Mouse (Mus musculus): ENCODE measurements at regions not wholly inside any gene's neighbourhood (a gene's known extent, or its start where the extent isn't known, plus 50 kb on each side); places are given as distances from the start of the nearest gene placed in this dataset.

GRCm38 (mm10) chr10:119024425-119024824 lies 154.4 kb upstream of the Dyrk2 start:
- no peak for DNase-seq (ENCODE audit: low read depth, low spot score)
- Histone ChIP-seq H3K27ac (ENCODE audit: insufficient read depth, low read depth, low read length, poor library complexity, severe bottlenecking) (no peak overlapping the region), H3K9ac (ENCODE audit: insufficient read depth, low read depth, low read length, poor library complexity, severe bottlenecking) (no peak overlapping the region), H3K4me3 (ENCODE audit: insufficient read depth in 1 of 2, low read depth in 1 of 2, low read length in 2 of 2, poor library complexity in 1 of 2, severe bottlenecking in 1 of 2) (no peak overlapping the region), H3K36me3 (ENCODE audit: control insufficient read depth, insufficient read depth, low read length, poor library complexity, severe bottlenecking) (no peaks in the 10 kb centered on the region), H3K4me1 (ENCODE audit: control insufficient read depth in 2 of 2, insufficient read depth in 2 of 2, low read length in 2 of 2, poor library complexity in 1 of 2) (no peaks in the 10 kb centered on the region), H3K9me3 (ENCODE audit: control insufficient read depth, insufficient read depth, low read depth, low read length) (no peaks in the 10 kb centered on the region)
- TF ChIP-seq ZC3H11A (IDR thresholded peaks at IDR 0.05; ENCODE audit: borderline replicate concordance, low read depth, low read length) = no peak
- TF ChIP-seq ZNF384 (IDR thresholded peaks at IDR 0.05; ENCODE audit: low read depth, low read length) = no peak
- no peak for TF ChIP-seq HCFC1 (IDR thresholded peaks at IDR 0.05; ENCODE audit: borderline replicate concordance, insufficient read depth, low read length)
- in situ Hi-C loops (cut with MboI; ENCODE audit: low sequenced_read_pairs in 2 of 2, unreplicated experiment in 2 of 2) = no loop called here

DNA sequence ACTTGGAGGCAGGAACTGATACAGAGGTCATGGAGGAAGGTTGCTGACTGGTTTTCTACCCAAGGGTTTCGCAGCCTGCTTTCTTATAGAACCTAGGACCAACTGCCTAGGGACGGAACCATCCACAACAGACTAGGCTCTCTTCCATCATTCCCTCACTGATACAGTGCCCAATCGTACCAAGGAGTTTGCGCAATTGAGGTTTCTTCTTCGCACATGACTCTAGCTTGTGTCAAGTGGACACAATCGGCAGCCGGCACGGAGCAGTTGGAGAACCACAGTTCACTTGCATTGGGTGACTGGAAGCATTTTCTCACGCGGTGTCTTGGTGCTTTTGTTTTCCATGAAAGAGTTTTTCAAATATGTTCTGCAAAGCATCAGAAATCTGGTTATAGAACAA lies 149.1 kb upstream of the Dyrk2 start:
- Histone ChIP-seq H3K36me3 (ENCODE audit: control insufficient read depth, insufficient read depth, low read length, poor library complexity, severe bottlenecking) (no peaks in the 10 kb centered on the region), H3K4me3 (ENCODE audit: insufficient read depth in 1 of 2, low read depth in 1 of 2, low read length in 2 of 2, poor library complexity in 1 of 2, severe bottlenecking in 1 of 2) (no peak overlapping the region), H3K9me3 (ENCODE audit: control insufficient read depth, insufficient read depth, low read depth, low read length) (no peaks in the 10 kb centered on the region), H3K4me1 (ENCODE audit: control insufficient read depth in 2 of 2, insufficient read depth in 2 of 2, low read length in 2 of 2, poor library complexity in 1 of 2) (no peaks in the 10 kb centered on the region), H3K27ac (ENCODE audit: insufficient read depth, low read depth, low read length, poor library complexity, severe bottlenecking) (no peak overlapping the region), H3K9ac (ENCODE audit: insufficient read depth, low read depth, low read length, poor library complexity, severe bottlenecking) (no peak overlapping the region)
- no peak for DNase-seq (ENCODE audit: low read depth, low spot score)
- TF ChIP-seq ZC3H11A (IDR thresholded peaks at IDR 0.05; ENCODE audit: borderline replicate concordance, low read depth, low read length) (no peak), HCFC1 (IDR thresholded peaks at IDR 0.05; ENCODE audit: borderline replicate concordance, insufficient read depth, low read length) (no peak), CHD2 (IDR thresholded peaks at IDR 0.05; ENCODE audit: low read depth, low read length) (no peak), MAFK (IDR thresholded peaks at IDR 0.05; ENCODE audit: insufficient read depth, low read depth, low read length) (no peak), ZNF384 (IDR thresholded peaks at IDR 0.05; ENCODE audit: low read depth, low read length) (no peak)
- in situ Hi-C loops (cut with MboI; ENCODE audit: low sequenced_read_pairs in 2 of 2, unreplicated experiment in 2 of 2) = no loop called here

- H3K9ac ChIP-seq (ENCODE audit: insufficient read depth, low read depth, low read length, poor library complexity, severe bottlenecking) = no peak overlapping the region
- H3K36me3 ChIP-seq (ENCODE audit: control insufficient read depth, insufficient read depth, low read length, poor library complexity, severe bottlenecking) = no peaks in the 10 kb centered on the region
- no peak for DNase-seq (ENCODE audit: low read depth, low spot score)
- no peak overlapping the region for H3K27ac ChIP-seq (ENCODE audit: insufficient read depth, low read depth, low read length, poor library complexity, severe bottlenecking)
- no peak for TF ChIP-seq HCFC1 (IDR thresholded peaks at IDR 0.05; ENCODE audit: borderline replicate concordance, insufficient read depth, low read length)
- TF ChIP-seq ZC3H11A (IDR thresholded peaks at IDR 0.05; ENCODE audit: borderline replicate concordance, low read depth, low read length) = no peak
- TF ChIP-seq MAFK (IDR thresholded peaks at IDR 0.05; ENCODE audit: insufficient read depth, low read depth, low read length) = no peak
- TF ChIP-seq ZNF384 (IDR thresholded peaks at IDR 0.05; ENCODE audit: low read depth, low read length) = no peak
- no peak for TF ChIP-seq CHD2 (IDR thresholded peaks at IDR 0.05; ENCODE audit: low read depth, low read length)
- H3K4me3 ChIP-seq (ENCODE audit: insufficient read depth in 1 of 2, low read depth in 1 of 2, low read length in 2 of 2, poor library complexity in 1 of 2, severe bottlenecking in 1 of 2) = no peak overlapping the region
- no peaks in the 10 kb centered on the region for H3K9me3 ChIP-seq (ENCODE audit: control insufficient read depth, insufficient read depth, low read depth, low read length)
- in situ Hi-C loops (cut with MboI; ENCODE audit: low sequenced_read_pairs in 2 of 2, unreplicated experiment in 2 of 2) = no loop called here
- no peaks in the 10 kb centered on the region for H3K4me1 ChIP-seq (ENCODE audit: control insufficient read depth in 2 of 2, insufficient read depth in 2 of 2, low read length in 2 of 2, poor library complexity in 1 of 2)
These were observed 148.5 kb upstream of the Dyrk2 start for GRCm38 (mm10) chr10:119018490-119018889.

DNA sequence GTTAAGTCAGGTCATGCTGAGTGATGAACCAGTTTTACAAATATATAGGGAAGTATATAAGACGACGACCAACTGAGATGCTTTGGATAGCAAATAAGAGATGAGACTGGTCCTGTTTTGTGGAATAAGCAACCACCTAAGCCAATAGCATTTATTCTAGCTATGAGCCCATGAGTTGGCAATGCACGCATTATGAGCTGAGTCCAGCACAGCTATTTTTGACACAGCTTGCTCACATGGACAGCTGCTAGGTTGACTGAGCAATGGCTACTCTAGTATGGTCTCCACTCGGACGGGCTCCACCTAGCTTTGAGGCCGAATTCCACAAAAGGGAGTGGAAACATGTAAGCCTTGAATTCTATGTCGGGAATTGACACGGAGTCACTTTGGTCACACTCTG lies 146.1 kb upstream of the Dyrk2 start:
- DNase-seq (ENCODE audit: low read depth, low spot score) = no peak
- Histone ChIP-seq H3K9ac (ENCODE audit: insufficient read depth, low read depth, low read length, poor library complexity, severe bottlenecking) (no peak overlapping the region), H3K4me3 (ENCODE audit: insufficient read depth in 1 of 2, low read depth in 1 of 2, low read length in 2 of 2, poor library complexity in 1 of 2, severe bottlenecking in 1 of 2) (no peak overlapping the region), H3K9me3 (ENCODE audit: control insufficient read depth, insufficient read depth, low read depth, low read length) (no peaks in the 10 kb centered on the region), H3K27ac (ENCODE audit: insufficient read depth, low read depth, low read length, poor library complexity, severe bottlenecking) (no peak overlapping the region), H3K36me3 (ENCODE audit: control insufficient read depth, insufficient read depth, low read length, poor library complexity, severe bottlenecking) (no peaks in the 10 kb centered on the region), H3K4me1 (ENCODE audit: control insufficient read depth in 2 of 2, insufficient read depth in 2 of 2, low read length in 2 of 2, poor library complexity in 1 of 2) (no peaks in the 10 kb centered on the region)
- in situ Hi-C loops (cut with MboI; ENCODE audit: low sequenced_read_pairs in 2 of 2, unreplicated experiment in 2 of 2) = no loop called here
- TF ChIP-seq ZNF384 (IDR thresholded peaks at IDR 0.05; ENCODE audit: low read depth, low read length) = no peak
- no peak for TF ChIP-seq HCFC1 (IDR thresholded peaks at IDR 0.05; ENCODE audit: borderline replicate concordance, insufficient read depth, low read length)
- no peak for TF ChIP-seq CHD2 (IDR thresholded peaks at IDR 0.05; ENCODE audit: low read depth, low read length)
- no peak for TF ChIP-seq MAFK (IDR thresholded peaks at IDR 0.05; ENCODE audit: insufficient read depth, low read depth, low read length)
- TF ChIP-seq ZC3H11A (IDR thresholded peaks at IDR 0.05; ENCODE audit: borderline replicate concordance, low read depth, low read length) = no peak

Data from ES-E14 (cell line).